Mouse (Mus musculus): ENCODE measurements around the gene Stab1.

DNA sequence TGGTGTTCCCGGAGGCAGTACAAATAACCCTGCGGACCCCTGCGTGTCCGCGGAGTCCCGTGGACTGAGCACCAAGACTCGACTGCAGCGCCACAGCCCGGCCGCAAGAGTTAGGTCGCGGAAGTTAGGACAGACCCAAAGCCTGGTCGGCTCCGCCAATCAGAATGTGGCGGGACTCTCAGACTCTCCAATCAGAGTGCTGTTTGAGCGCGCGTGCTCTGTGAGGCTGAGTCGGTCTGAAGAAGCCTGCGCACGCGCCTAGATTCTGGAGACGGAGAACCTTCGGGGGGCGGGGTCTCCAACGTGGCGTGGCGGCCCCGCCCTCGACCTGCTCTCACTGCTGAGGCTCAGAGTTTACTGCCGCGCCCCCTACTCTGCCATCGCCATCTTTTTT lies 39.6 kb downstream of the Stab1 start, which contains the start of gene Smim4:
- TF ChIP-seq CTCF (IDR thresholded peaks at IDR 0.05; ENCODE audit: low read depth, low read length) (no peak), POLR2A (IDR thresholded peaks at IDR 0.05; ENCODE audit: insufficient read depth, low read length) (no peak)
